Mouse (Mus musculus) common myeloid progenitor, adult 5-6 weeks (primary cell): ENCODE results near the gene Supt20. TPM values are rescaled to one million over a fixed set of nuclear protein-coding genes. Genes with fewer than 3 reads are reported as not detected.
"Not testable (repeated sequence)": the region's sequence is repeated elsewhere in the genome, so short reads cannot be mapped to it uniquely, and the experiment has no call there.

Source experiments
- ATAC-seq: replicated peaks from 2 replicates; pipeline ENCODE4 v1.8.0; 2016; ENCODE audit warnings: low read depth, mild to moderate bottlenecking, moderate TSS enrichment, inconsistent platforms; ENCODE audit not compliant: poor library complexity, severe bottlenecking
- total RNA-seq: library from RNA; stranded (forward); fragments of 200-1000, 187-1606 nt; gene quantifications from 2 replicates; pipeline ENCODE4 v1.2.3, GENCODE M21; 2017

Supt20 gene
- total RNA-seq, 1 experiment from 2014 or later: 91.2 TPM

DNA sequence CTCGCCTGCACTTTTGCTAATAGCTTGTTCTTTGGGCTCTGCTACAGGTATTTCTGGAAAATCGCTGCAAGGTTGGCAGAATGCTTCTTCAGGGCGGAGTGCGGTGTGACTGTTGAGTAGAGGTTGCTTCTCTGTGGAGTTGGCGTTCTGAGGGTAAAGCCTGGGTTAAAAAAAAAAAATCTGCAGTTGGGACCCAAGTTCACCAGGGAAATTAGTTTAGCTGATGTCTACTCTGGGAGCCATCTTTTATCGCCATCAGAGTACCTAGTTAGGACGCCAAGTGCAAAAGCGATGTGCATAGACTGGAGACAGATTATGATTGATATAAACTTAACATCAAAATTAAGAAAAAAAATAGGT lies 429 bp downstream of the Supt20 start:
- ATAC-seq: peak; percentile 26

DNA sequence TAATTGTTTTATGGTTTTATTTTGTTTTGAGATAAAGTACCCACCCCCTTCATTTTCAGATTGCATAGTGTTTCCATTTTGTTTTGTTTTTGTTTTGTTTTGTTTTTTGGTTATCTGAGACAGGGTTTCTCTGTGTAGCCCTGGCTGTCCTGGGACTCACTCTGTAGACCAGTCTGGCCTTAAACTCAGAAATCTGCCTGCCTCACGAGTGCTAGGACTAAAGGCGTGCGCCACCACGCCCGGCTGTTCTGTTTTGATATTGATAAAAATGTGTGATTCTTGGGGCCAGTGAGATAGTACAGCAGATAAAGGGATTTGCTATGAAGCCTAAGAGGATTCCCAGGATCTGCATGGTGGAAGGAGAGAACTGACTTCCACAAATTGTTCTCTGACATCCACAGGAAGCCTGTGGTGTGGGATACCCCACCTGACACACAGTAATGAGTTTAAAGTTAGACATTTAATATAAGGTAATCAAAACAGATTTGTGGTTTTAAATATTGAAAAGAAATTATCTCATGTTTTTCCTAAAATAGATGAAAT lies 7.2 kb downstream of the Supt20 start:
- no peak for ATAC-seq

DNA sequence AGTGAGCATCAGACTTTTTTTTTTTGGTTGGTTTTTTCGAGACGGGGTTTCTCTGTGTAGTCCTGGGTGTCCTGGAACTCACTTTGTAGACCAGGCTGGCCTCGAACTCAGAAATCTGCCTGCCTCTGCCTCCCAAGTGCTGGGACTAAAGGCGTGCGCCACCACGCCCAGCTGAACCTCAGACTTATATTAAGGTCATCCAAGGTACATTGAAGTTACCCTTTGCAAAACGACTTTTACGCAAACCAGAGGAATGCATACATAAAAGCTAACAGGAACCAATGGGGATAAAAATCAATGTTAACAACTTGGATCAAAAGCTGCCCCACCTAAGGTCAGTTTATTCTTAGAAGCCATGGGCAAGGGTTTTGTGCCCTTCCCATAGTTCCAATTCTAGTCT lies 11.5 kb downstream of the Supt20 start:
- not testable (repeated sequence) for ATAC-seq

DNA sequence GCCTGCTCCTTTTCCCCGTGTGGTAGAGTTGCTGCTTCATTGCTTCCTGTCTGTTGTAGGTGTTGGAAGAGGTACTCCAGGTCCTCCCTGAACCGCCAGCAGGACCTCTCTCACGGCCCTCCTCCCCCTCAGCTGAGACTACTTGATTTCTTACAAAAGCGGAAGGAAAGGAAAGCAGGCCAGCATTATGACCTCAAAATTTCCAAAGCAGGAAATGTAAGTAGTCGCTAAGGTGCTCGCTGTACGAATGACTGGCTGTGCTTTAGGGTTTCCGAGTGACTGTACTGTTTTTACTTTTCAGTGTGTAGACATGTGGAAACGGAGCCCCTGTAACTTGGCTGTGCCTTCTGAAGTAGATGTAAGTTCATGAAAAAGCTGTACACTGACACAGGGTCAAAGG lies 16.4 kb downstream of the Supt20 start:
- peak; percentile 89 for ATAC-seq

DNA sequence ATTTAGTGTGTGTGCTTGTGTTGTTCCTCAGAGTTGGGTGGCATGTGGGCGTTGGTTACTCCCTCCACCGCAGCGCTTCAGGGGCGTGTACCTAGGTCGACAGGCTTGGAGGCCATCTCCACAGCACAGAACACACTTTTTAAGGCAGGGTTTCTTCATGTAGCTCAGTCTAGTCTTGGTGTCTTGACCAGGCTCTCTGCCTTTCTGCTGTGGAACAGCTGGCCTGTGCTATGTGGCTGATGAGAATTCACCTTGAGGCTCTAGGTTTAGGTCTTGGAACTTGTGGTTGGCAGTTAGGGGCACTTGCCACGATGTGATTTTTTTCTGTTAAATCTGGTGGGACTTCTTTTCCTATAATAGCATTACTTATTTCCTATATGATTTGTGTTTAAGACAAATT lies 21.6 kb downstream of the Supt20 start, which contains the start of gene Gm21958:
Gene Gm21958, minus strand, starts transcription at position 101 of the 400 bp plus-strand sequence.
- ATAC-seq: no peak

DNA sequence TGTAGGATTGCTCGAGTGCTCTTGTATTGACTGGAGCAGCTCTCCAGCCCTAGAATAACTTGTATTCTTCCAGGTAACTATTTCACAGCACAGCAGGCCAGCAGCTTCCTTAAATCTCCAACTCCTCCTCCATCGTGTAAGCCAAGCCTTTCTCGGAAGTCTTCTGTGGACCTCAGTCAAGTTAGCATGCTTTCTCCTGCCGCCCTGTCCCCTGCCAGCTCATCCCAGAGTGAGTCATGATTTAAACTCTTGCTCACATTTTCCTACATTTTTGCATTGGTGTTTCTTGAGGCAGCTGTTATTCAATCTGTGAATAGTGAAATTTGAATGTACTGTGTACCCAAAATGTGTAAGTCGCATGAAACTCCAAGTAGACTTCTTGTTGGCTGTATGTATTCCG lies 22.9 kb downstream of the Supt20 start:
- ATAC-seq: no peak

DNA sequence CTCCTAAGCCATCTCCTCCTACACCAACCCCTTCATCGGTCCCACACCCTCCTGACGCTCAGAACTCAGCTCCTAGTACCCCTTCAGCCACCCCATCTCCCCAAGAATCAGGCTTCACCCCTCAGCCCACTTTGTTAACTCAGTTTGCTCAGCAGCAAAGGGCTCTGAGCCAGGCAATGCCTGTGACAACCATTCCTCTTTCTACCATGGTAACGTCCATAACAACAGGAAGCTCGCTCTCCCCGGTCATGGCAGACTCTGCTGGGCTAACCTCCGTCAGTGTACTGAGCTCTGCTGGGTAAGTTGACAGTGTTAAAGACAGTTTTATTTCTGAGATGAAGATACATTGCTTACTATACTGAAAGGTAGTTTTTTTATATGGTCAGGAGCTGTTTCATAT lies 24.7 kb downstream of the Supt20 start:
- no peak for ATAC-seq

DNA sequence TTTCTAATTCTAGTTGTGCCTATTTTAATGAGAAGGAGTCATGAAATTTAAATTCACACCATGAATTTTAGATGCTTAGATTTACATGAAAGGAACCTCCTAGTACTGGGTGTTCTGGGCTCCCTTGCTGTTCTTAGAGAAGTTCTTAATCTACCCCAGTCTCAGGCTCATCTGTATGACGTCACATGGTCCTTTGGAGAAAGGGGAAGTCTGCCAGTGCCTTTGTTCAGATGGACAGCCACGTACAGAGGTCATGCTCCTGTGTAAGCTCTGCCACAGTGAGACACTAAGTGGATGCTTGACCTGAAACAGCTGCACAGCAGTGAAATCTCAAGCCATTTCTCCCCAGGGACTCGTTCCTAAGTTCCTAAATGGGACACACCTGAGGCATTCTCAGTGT lies 26.3 kb downstream of the Supt20 start:
- peak; percentile 95 for ATAC-seq

DNA sequence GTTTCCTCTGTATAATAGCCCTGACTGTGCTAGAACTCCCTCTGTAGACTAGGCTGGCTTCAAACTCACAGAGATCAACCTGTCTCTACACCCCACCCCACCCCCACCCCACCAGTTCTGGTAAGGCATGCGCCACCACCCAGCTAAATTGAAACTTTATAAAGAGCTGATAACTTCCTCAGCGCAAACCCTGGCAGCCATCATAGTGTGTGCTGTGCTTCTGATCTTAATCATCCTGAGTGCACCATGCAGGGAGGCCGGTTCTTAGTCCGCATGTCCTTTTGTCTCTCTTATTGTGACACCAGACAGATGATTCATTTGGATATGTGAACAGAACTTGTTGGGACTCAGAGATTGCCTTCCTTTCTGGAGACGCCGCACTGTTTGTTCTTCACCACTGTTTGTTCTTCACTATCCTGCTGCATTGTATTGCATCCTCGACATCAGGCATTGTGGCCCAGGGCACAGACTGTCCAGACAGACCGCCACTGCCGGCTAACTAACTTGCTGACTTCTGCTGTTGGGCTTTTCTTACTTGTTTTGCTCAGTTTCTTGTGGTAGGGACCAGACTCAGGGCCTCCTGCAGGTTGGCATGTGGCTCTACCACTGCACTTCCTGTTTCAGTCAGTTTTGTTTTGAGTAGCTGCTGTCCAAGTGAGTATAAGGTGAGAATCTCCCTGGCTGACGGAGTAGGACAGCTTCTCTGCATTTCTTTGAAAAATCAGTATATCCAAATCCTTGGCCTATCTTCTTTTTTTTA lies 31.3 kb downstream of the Supt20 start:
- peak; percentile 97 for ATAC-seq

DNA sequence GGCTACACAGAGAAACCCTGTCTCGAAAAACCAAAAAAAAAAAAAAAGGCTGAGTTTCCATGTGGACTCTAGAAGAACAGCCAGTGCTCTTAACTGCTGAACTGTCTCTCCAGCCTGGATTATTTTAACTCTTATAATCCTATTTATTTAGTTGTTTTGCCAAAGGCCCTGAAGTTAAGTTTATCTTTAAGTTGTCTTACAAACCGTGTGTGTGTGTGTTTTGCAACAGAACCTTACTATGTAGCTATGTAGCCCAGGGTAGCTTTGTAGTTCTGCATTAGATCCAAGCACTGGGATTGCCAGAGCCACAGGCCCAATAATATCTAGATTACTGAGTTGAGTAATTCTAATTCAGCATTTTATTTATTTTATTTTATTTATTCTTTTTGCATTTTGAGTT lies 32.7 kb downstream of the Supt20 start:
- ATAC-seq: no peak

DNA sequence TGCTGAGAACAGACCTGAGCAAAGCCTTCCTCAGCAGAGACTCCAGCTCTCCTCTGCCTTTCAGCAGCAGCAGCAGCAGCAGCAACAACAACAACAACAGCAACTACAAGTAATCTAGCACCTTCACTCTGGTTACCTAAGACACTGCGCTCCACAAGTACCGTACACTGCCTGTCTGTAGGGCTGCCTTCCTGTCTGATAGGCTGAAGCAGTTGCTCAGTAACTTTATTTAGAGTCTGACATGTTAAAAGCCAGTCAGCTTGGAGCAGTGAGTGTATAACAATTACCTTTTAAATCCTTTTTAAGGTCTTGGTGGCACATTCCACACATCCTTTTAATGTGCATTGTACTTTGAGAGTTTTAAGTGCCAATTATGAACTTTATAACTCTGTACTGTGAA lies 35.0 kb downstream of the Supt20 start:
- ATAC-seq: no peak

DNA sequence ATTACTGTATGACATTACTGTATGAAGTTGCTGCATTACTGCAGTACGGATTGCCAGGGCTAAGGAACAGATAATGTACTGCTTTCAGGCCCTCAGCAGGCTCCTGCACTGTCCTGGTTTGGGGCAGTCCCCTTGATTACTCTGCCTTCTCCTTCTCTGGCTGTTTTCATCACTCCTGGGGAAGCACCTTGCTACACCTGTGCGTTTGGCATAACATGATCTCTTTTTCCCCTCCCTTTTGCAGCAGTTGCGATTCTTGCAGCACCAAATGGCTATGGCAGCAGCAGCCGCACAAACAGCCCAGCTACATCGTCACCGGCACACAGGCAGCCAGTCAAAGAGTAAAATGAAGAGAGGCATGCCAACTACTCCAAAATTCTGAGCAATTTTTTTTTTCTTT lies 35.5 kb downstream of the Supt20 start:
- no peak for ATAC-seq

DNA sequence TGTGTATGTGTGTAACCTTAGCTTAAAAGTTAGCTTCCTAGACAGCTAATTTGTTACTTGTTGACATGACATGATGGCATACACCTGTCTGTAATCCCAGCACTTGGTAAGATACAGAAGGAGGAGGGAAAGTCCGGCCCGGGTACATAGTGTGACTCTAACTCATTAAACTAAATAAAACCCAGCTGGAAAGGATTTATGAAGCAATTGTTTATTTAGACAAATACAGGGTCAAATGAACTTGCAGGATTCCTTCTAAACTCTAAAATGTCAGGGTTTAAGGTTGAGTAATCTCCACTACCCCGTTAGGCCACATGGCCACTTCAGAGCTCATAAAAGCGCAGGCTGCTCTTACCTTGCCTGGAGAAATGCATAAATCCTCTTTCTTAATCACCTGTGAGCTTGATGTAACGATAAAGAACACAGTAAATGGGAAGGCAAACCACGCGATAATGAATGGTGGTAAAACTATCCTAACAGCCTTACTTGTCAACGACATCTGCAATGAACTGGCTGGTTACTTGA lies 39.1 kb downstream of the Supt20 start:
- ATAC-seq: no peak

DNA sequence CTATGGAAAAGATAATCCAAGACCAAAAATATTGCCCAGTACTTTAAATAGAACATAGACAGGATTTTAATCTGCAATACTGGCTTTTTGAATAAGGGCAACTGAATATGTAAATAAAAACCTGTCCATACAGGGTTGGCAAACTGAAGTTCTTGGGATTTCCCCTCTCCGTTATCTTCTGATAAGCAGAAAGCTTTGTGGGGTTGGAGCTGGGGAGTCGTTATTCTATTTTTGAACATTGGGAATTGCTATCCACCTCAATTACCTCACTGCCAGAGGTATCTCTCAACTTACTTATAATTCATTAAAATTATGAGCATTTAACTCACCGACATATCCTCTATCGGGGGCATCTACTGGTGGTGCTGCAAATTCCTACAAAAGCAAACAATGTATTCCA lies 39.8 kb downstream of the Supt20 start:
- ATAC-seq: no peak

DNA sequence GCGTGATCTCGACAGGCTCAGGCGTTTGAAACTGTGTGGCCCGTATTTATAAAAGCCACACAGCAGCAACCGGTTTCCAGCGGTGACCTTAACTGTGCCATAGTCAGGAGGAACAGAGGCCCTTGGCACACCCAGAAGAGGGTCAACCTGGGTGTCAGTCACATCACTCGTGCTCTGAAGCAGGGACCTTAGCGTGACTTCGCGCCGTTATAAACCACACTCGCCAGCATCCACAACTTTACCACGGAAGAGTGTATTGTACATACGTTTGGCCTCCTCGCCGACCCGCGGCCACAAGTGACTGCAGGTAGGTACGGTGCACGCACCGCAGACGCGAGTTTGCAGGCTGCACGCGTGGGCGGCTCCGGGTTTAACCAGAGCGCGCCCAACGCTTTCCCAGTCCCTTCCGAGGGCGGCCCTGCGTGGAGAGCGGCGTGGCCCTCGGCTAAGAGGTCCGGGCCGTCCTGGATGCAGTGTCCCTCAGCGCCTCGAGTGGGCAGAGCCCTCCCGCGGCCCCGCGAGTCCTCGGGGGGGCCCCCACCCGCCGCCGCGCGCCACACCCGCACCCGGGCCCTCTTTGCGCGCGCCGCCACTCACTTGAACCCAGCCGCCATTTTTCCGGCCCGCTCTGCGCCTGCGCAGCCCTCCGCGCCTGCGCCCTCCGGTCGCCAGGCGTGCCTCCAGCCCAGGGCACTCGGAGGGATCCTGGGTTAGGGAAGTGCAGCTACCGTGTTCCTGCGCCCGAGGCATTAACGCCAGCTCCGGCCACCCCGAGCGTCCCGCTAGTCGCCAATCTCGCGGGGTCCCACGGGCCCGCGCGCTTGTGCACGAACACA lies 42.0 kb downstream of the Supt20 start:
- peak; percentile 76 for ATAC-seq

DNA sequence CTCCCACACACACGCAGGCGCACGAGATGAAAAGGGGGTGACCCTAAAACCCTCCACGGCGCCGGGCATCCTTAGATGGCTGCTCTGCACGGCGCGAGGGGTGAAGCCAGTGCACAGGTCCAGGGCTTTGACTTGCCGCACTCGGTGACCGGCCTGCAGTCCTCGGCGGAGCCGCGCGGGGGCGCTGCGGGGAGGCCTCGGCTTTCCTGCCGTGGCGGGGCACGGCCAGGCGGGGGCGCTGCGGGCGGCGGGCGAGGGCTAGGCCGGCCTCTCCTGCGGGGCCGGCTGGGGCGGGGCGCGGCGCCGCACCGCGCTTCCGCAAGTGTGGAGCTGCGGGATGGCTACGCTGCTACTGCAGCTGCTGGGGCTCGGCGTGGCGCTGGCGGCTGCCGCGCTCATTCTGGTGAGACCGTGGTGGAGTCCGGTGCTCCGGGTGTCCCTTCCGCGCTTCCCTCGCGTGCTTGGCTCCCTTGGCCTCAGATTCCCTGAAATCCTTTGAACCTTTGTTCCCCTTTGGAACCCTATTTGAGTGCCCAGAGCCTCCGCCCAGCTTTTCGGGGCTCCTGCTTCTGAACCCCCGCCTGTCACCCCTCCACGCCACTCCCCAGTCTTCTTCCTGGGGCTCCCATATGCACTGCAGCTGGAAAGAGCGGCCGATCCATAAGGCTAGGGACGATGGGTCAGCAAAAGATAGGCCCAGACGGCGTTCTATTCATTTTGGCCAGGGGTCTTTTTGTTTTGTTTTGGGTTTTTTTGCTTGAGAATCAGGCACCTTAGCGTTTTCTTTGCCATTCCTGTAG lies 42.8 kb downstream of the Supt20 start, which contains the start of the genes Exosc8 and Alg5:
Gene Exosc8, minus strand, starts transcription at position 147 of the 800 bp plus-strand sequence.
Gene Alg5, plus strand, starts transcription at position 293 of the 800 bp plus-strand sequence.
- peak; percentile 69 for ATAC-seq

DNA sequence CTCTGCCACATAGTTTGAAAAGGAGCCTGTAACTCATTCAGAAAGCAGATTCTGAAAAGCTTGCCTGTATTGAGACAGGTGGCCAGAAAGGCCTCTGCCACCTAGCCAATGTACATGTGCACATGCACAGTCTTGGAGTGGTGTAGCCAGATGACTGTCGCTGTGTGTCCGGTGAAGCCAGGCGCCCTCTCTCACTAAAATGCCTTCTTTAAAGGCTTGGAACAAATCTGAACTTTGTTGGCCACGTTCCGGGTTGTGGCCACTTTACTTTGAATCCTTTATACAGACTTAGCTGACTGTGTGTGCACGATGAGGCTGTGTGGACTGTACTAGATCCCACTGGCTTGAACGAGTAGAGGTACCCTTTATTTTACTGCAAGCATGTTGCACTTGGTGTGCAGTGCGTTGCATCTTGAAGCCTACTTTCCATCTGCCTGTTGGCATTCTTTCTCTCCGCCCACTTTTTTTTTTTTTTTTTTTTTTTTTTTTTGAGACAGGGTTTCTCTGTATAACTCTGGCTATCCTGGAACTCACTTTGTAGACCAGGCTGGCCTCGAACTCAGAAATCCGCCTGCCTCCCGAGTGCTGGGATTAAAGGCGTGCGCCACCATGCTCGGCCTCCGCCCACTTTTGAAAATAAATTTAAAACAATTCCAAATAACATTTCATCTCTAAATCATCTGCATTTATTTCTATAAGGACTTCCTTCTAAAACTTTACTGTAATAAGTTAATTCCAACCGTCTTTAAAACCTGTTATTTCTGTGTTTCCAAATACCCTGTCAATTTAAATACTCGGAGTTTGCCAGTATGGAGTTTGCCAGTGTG lies 43.7 kb downstream of the Supt20 start:
- peak; percentile 19; the same call in 1 of the 2 replicates for ATAC-seq

DNA sequence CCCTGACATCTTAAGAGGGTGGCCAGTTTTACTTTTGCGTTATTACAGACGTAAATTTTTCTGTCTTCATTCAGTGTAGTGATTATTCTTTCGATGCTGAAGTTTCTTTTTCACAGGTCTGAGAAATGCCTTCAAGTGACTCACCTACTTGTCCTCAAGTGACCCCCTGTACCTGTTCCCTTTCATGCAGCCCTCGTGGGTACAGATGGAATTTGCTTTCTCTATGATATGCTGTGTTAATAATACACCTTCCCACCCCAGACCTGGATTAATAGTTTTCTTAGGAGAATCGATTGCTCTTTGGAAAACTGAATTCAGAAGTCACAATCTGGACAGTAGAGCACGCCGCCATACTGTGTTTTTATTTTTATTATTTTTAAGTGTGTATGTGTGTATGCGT lies 44.7 kb downstream of the Supt20 start:
- ATAC-seq: no peak

DNA sequence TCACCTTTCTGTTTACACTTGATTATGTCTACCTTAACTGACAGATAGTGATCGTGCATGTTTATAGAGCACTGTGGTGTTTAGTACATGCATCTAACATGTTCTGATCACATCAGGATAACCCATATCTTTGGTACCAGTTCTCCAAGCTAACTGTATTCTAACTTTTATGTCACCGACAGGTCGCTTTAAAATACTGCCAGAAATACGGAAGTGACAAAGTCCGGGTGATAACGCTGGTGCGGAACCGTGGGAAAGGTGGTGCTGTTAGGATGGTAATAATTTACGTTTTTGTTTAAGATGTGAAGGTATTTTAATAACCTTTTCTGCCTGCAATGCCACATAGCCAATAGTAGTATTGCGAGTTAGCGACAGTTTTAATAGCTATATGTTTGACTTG lies 49.4 kb downstream of the Supt20 start:
- ATAC-seq: no peak
